Mouse (Mus musculus): ENCODE data around the gene Coro7. TPM values are rescaled to one million over a fixed set of nuclear protein-coding genes. Genes with fewer than 3 reads are reported as not detected.

The Coro7 gene
- polyA plus RNA-seq, 1 experiment from 2014 or later, result 21.7 TPM

GRCm38 (mm10) chr16:4655251-4655734 is 24.3 kb downstream of the Coro7 start:
- no peak overlapping the region; the same call in 1 of the 2 replicates for H3K9ac ChIP-seq (replicated peaks)
- H3K9me3 ChIP-seq, result no peaks in the 10 kb centered on the region
- H3K36me3 ChIP-seq, result peaks cover 19% of the 10 kb centered on the region
- no peaks in the 10 kb centered on the region for H3K27me3 ChIP-seq
- no peak overlapping the region for H3K4me3 ChIP-seq
- H3K27ac ChIP-seq (replicated peaks), result peak overlapping the region; percentile 60
- peaks cover 34% of the 10 kb centered on the region for H3K4me1 ChIP-seq
- H3K4me2 ChIP-seq (replicated peaks), result no peak overlapping the region
- ATAC-seq (ENCODE audit: low FRiP score, low read depth), result peak; percentile 23; the same call in 1 of the 2 replicates
- 68% methylated on average over 4 of the region's 4 CpGs for WGBS

GRCm38 (mm10) chr16:4654706-4655105 is 24.9 kb downstream of the Coro7 start:
- Histone ChIP-seq H3K4me3 (no peak overlapping the region), H3K36me3 (peaks cover 24% of the 10 kb centered on the region), H3K9me3 (no peaks in the 10 kb centered on the region), H3K4me1 (peaks cover 34% of the 10 kb centered on the region), H3K27ac (replicated peaks) (no peak overlapping the region), H3K9ac (replicated peaks) (no peak overlapping the region), H3K4me2 (replicated peaks) (no peak overlapping the region), H3K27me3 (no peaks in the 10 kb centered on the region)
- ATAC-seq (ENCODE audit: low FRiP score, low read depth), result no peak
- 86% methylated on average over 10 of the region's 10 CpGs for WGBS

DNA sequence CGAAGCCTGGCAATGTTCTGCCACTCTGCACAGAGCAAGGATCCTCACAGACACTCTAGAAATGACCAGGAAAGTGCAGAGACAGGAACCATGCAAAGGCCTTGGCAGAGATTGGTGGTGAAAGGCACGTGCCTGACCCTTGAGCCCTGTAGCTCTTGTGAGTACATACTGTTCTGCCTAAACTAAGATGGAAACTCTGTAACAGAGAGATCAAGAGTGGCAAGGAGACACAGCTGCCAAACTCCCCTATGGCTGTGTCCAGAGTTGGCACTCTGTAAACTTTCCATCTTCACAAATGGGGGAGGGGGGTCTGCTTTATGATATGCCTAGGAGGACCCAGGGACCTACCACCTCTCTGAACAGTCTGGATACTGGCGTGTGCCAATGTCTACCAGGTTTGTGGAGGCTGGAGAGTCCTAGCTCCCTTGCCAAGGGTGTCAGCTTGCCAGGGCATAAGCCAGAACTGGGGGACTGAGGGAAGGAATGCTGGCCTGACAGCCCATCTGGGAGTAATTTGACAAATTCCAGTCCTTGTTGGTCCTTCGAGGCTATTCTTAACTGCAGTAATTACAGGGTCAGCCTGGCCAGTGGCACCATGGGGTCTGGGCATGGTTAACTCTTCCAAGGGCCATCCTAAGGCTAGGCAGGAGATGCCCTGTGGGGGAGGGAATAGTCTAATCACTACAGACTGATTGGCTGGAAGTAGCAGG is 26.7 kb downstream of the Coro7 start:
- ATAC-seq (ENCODE audit: low FRiP score, low read depth), result no peak
- no peaks in the 10 kb centered on the region for H3K27me3 ChIP-seq
- no peak overlapping the region for H3K9ac ChIP-seq (replicated peaks)
- no peak overlapping the region for H3K27ac ChIP-seq (replicated peaks)
- 71% methylated on average over 4 of the region's 4 CpGs for WGBS
- peaks cover 23% of the 10 kb centered on the region for H3K4me1 ChIP-seq
- H3K9me3 ChIP-seq, result no peaks in the 10 kb centered on the region
- no peak overlapping the region for H3K4me3 ChIP-seq
- H3K4me2 ChIP-seq (replicated peaks), result no peak overlapping the region
- peaks cover 33% of the 10 kb centered on the region for H3K36me3 ChIP-seq

DNA sequence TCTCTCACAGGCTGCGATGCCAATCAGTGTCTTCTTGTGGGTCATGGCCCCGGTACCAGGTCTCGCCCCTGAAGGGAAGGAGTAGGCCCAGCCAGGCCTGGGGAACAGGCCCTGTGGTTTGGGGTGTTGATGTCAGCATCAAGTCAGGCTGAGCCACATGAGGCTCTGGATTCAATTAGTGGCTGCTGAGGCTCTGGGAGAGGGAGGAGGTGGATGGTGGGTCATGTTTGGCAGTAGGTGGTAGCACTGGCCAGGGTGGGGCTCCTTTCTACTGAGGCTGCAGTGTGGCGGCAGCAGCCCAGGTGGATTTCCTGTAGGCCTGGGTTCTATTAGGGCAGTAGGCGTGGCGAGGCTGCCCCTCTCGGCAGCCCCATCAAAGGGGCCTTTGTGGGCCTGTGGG is 28.0 kb downstream of the Coro7 start:
- Histone ChIP-seq H3K4me2 (replicated peaks) (no peak overlapping the region), H3K27me3 (no peaks in the 10 kb centered on the region), H3K27ac (replicated peaks) (no peak overlapping the region), H3K9ac (replicated peaks) (no peak overlapping the region), H3K4me1 (peaks cover 23% of the 10 kb centered on the region), H3K4me3 (no peak overlapping the region), H3K36me3 (peaks cover 33% of the 10 kb centered on the region), H3K9me3 (no peaks in the 10 kb centered on the region)
- ATAC-seq (ENCODE audit: low FRiP score, low read depth), result no peak
- WGBS, result 68% methylated on average over 7 of the region's 7 CpGs

DNA sequence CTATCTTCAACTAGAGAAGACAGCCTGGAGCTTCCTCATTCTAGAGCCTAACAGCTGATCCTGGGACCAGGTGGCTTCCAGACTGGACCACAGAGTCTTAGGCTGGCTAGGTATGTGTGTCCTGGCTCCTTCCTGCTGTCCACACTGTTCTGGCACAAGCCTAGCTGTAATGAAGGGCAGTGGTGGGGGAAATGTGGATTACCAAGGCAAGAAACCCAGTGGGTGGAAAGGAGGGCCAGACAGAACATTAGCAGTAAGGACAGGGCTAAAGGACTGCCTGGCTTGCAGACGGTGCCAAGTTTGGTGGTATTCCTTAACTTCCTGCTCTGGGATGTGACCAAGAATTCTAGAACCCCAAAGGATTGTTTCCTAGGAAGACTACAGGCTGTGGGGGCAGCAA is 28.5 kb downstream of the Coro7 start:
- Histone ChIP-seq H3K36me3 (peaks cover 33% of the 10 kb centered on the region), H3K27me3 (no peaks in the 10 kb centered on the region), H3K9me3 (no peaks in the 10 kb centered on the region), H3K4me1 (peaks cover 18% of the 10 kb centered on the region), H3K4me3 (no peak overlapping the region), H3K4me2 (replicated peaks) (no peak overlapping the region), H3K9ac (replicated peaks) (no peak overlapping the region), H3K27ac (replicated peaks) (no peak overlapping the region)
- ATAC-seq (ENCODE audit: low FRiP score, low read depth), result no peak
- 90% methylated on average over 1 of the region's 1 CpGs for WGBS

DNA sequence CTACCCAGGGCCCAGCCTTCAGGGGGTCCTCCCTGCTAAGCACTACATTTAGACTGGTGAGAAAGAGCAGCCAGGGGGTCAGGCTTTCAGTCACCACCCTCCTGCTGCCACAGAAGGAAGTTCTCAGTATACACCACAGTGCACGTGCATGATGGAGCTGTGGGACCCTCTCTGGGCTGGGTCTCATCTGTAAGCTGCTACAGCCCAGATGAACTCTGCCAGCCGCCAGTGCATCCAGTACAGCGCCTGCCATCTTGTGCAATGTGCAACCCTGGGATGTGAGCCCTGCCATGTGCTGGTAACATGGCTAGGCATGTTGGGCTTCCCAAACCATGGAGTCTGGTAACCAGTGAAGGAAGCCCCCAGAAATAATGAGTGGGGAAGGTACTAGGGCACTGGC is 29.4 kb downstream of the Coro7 start:
- Histone ChIP-seq H3K27ac (replicated peaks) (no peak overlapping the region), H3K4me2 (replicated peaks) (no peak overlapping the region), H3K27me3 (no peaks in the 10 kb centered on the region), H3K4me1 (peaks cover 9% of the 10 kb centered on the region), H3K36me3 (peaks cover 33% of the 10 kb centered on the region), H3K9me3 (no peaks in the 10 kb centered on the region), H3K4me3 (no peak overlapping the region), H3K9ac (replicated peaks) (no peak overlapping the region)
- 87% methylated on average over 3 of the region's 3 CpGs for WGBS
- ATAC-seq (ENCODE audit: low FRiP score, low read depth), result no peak

GRCm38 (mm10) chr16:4649692-4650091 is 29.9 kb downstream of the Coro7 start:
- Histone ChIP-seq H3K27me3 (no peaks in the 10 kb centered on the region), H3K9me3 (no peaks in the 10 kb centered on the region), H3K36me3 (peaks cover 33% of the 10 kb centered on the region), H3K9ac (replicated peaks) (0 out of 2 replicates have a peak overlapping the region, but pooled peaks have one; percentile 11), H3K4me2 (replicated peaks) (no peak overlapping the region), H3K4me3 (no peak overlapping the region), H3K4me1 (peaks cover 6% of the 10 kb centered on the region; the same call in 1 of the 2 replicates), H3K27ac (replicated peaks) (no peak overlapping the region)
- no peak for ATAC-seq (ENCODE audit: low FRiP score, low read depth)
- 92% methylated on average over 11 of the region's 11 CpGs for WGBS

DNA sequence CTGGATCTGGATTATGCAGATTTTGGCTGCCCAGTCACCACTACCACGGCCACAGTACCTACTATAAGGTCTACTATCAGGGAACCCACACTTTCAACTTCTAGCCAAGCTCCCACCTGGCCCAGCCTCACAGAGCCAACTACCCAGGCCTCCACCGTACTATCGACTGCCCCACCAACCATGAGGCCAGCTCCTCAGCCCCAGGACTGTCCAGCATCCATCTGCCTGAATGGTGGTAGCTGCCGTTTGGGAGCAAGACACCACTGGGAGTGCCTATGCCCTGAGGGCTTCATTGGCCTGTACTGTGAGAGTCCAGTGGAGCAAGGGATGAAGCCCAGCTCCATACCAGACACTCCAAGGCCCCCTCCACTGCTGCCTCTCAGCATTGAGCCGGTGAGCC is 30.4 kb downstream of the Coro7 start:
- 91% methylated on average over 5 of the region's 5 CpGs for WGBS
- H3K36me3 ChIP-seq, result peaks cover 32% of the 10 kb centered on the region

GRCm38 (mm10) chr16:4648416-4649023 is 31.1 kb downstream of the Coro7 start:
- Histone ChIP-seq H3K36me3 (peaks cover 26% of the 10 kb centered on the region), H3K4me2 (replicated peaks) (no peak overlapping the region), H3K27me3 (no peaks in the 10 kb centered on the region), H3K9ac (replicated peaks) (no peak overlapping the region), H3K4me1 (peaks cover 10% of the 10 kb centered on the region), H3K4me3 (no peak overlapping the region), H3K27ac (replicated peaks) (no peak overlapping the region), H3K9me3 (no peaks in the 10 kb centered on the region)
- no peak for ATAC-seq (ENCODE audit: low FRiP score, low read depth)
- WGBS, result 82% methylated on average over 28 of the region's 28 CpGs

More for the DNA sequence above, 30.4 kb downstream of the Coro7 start:
- Histone ChIP-seq H3K4me1 (peaks cover 6% of the 10 kb centered on the region; the same call in 1 of the 2 replicates), H3K4me2 (replicated peaks) (no peak overlapping the region), H3K27me3 (no peaks in the 10 kb centered on the region), H3K9ac (replicated peaks) (0 out of 2 replicates have a peak overlapping the region, but pooled peaks have one; percentile 11), H3K9me3 (no peaks in the 10 kb centered on the region), H3K27ac (replicated peaks) (no peak overlapping the region), H3K4me3 (no peak overlapping the region)
- ATAC-seq (ENCODE audit: low FRiP score, low read depth), result no peak

- Histone ChIP-seq H3K9me3 (no peaks in the 10 kb centered on the region), H3K9ac (replicated peaks) (no peak overlapping the region), H3K27ac (replicated peaks) (no peak overlapping the region), H3K27me3 (no peaks in the 10 kb centered on the region), H3K4me2 (replicated peaks) (no peak overlapping the region), H3K4me1 (peaks cover 17% of the 10 kb centered on the region), H3K36me3 (peaks cover 26% of the 10 kb centered on the region), H3K4me3 (no peak overlapping the region)
- ATAC-seq (ENCODE audit: low FRiP score, low read depth), result no peak
- WGBS, result 80% methylated on average over 13 of the region's 13 CpGs
Measured at GRCm38 (mm10) chr16:4647651-4648141, 31.9 kb downstream of the Coro7 start.

GRCm38 (mm10) chr16:4646831-4647230 is 32.7 kb downstream of the Coro7 start:
- Histone ChIP-seq H3K27me3 (no peaks in the 10 kb centered on the region), H3K36me3 (peaks cover 20% of the 10 kb centered on the region), H3K4me2 (replicated peaks) (no peak overlapping the region), H3K9me3 (no peaks in the 10 kb centered on the region), H3K4me1 (peaks cover 23% of the 10 kb centered on the region), H3K4me3 (no peak overlapping the region), H3K9ac (replicated peaks) (no peak overlapping the region), H3K27ac (replicated peaks) (no peak overlapping the region)
- no peak for ATAC-seq (ENCODE audit: low FRiP score, low read depth)
- 70% methylated on average over 4 of the region's 4 CpGs for WGBS

GRCm38 (mm10) chr16:4645867-4646266 is 33.7 kb downstream of the Coro7 start:
- no peak for ATAC-seq (ENCODE audit: low FRiP score, low read depth)
- WGBS, result 75% methylated on average over 4 of the region's 4 CpGs
- Histone ChIP-seq H3K4me1 (peaks cover 29% of the 10 kb centered on the region), H3K4me3 (no peak overlapping the region), H3K27me3 (no peaks in the 10 kb centered on the region), H3K9ac (replicated peaks) (no peak overlapping the region), H3K4me2 (replicated peaks) (no peak overlapping the region), H3K36me3 (peaks cover 16% of the 10 kb centered on the region), H3K9me3 (no peaks in the 10 kb centered on the region), H3K27ac (replicated peaks) (no peak overlapping the region)

Data from midbrain, embryonic 12.5 days (tissue).